Mouse (Mus musculus) embryonic facial prominence, embryonic 11.5 days (tissue): ENCODE results near the gene Gtdc1. TPM values are rescaled to one million over a fixed set of nuclear protein-coding genes. Genes with fewer than 3 reads are reported as not detected.

Experiments
- ATAC-seq: fragments of 200-750 bp; cut with Nextera tagmentation; replicated peaks from 2 replicates; pipeline ENCODE4 v1.8.0; 2017; ENCODE audit warnings: low read depth; ENCODE audit not compliant: insufficient number of reproducible peaks, low FRiP score, low TSS enrichment
- DNase-seq: peaks from one replicate; pipeline ENCODE4 v3.0.0-alpha.2; 2015; ENCODE audit warnings: low spot score
- H3K27ac ChIP-seq: fragments of 300-500 bp; sonication (generic); replicated peaks from 2 replicates; pipeline ENCODE4 v1.5.1; 2014; ENCODE audit warnings: mild to moderate bottlenecking, low read depth, low read length, control low read depth
- H3K27me3 ChIP-seq: fragments of 300-500 bp; sonication (generic); 2 replicates; pipeline ENCODE4 v1.6.1; 2014; ENCODE audit warnings: mild to moderate bottlenecking, low read length, moderate library complexity, mixed read lengths; ENCODE audit not compliant: control insufficient read depth, insufficient read depth
- H3K36me3 ChIP-seq: fragments of 300-500 bp; sonication (generic); replicated peaks from 2 replicates; pipeline ENCODE4 v1.6.1; 2014; ENCODE audit warnings: low read depth, mild to moderate bottlenecking, low read length, moderate library complexity, mixed read lengths; ENCODE audit not compliant: control insufficient read depth, insufficient read depth
- H3K4me1 ChIP-seq: fragments of 300-500 bp; sonication (generic); 2 replicates; pipeline ENCODE4 v1.6.1; 2014; ENCODE audit warnings: low read length, mixed read lengths; ENCODE audit not compliant: control insufficient read depth, insufficient read depth
- H3K4me2 ChIP-seq: fragments of 300-500 bp; sonication (generic); 2 replicates; pipeline ENCODE4 v1.6.1; 2014; ENCODE audit warnings: low read depth, mild to moderate bottlenecking, control low read depth, low read length, moderate library complexity
- H3K4me3 ChIP-seq: fragments of 300-500 bp; sonication (generic); 2 replicates; pipeline ENCODE4 v1.5.1; 2014; ENCODE audit warnings: low read depth, low read length, control low read depth
- H3K9ac ChIP-seq: fragments of 300-500 bp; sonication (generic); replicated peaks from 2 replicates; pipeline ENCODE4 v1.6.1; 2014; ENCODE audit warnings: mild to moderate bottlenecking, control low read depth, low read length
- H3K9me3 ChIP-seq: fragments of 300-500 bp; sonication (generic); replicated peaks from 2 replicates; pipeline ENCODE4 v1.6.1; 2016; ENCODE audit warnings: mild to moderate bottlenecking, low read length, inconsistent platforms, mixed read lengths; ENCODE audit not compliant: control insufficient read depth
- WGBS: fragments of 180-500 bp; shearing (Covaris S2); extraction: QIAGEN DNeasy Blood & Tissue Kit; methylation state at CpG from one replicate; pipeline ENCODE4 v1.1.7; 2014; 5-methylcytosine and 5-hydroxymethylcytosine counted together
- polyA plus RNA-seq: library from polyadenylated mRNA; unstranded; fragments of >200 nt; fragmentation: Nextera tagmentation; extraction: Ambion mirVana; gene quantifications from 2 replicates; pipeline ENCODE4 v1.2.1, GENCODE M21; 2014

Gene Gtdc1
- polyA plus RNA-seq, 1 experiment from 2014 or later, result 17.0 TPM

DNA sequence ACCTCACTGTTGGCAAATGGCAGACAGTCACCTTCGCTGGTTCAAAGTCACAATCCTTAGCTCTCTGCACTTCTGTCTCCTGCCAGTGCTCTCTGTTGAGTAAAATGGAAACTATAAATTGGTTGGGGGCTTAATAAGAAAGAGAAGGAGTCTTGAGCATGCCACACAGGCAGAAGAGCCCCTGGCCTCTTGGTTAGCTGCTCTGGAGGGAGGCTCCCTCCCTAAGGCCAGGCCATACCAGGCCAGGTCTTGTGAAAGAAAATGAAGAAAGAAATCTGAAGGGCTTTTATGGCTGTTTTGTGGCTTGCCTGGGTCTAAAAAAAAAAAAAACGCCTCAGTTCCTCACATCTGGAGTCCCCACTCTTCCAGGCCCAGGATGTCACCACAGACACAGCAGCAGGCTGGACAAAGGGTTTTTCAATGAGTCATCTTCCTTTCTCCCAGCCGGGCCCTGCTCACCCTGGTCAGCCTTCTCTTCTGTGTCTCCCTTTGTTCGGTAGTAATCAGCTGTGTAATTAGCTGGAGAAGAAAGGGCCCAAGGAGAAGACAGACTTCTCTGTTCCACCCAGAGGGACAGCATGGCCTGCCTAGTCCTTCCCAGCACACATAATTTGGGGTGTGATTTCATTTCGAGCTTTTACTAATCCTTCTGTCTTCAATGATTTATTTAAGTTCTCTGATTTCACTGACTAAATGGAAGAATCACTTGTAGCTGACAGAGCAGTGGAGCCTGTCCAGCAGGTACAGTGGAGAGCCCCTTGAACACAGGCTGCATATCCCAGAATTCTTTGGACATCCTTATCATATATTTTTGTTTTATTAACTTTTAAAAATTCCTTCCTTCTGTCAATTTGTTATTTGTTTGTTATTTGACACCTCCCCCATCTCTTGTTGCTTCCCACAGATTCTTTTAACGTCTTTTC, 401.1 kb downstream of the Gtdc1 start:
- H3K9ac ChIP-seq, result no peak overlapping the region
- H3K36me3 ChIP-seq, result no peaks in the 10 kb centered on the region
- no peaks in the 10 kb centered on the region for H3K9me3 ChIP-seq
- H3K27me3 ChIP-seq, result no peaks in the 10 kb centered on the region
- no peak overlapping the region for H3K4me3 ChIP-seq
- no peaks in the 10 kb centered on the region for H3K4me1 ChIP-seq
- no peak overlapping the region for H3K27ac ChIP-seq
- DNase-seq (peak; percentile 33), ATAC-seq (peak; percentile 89)
- 14% methylated on average over 6 of the region's 6 CpGs for WGBS
- no peak overlapping the region for H3K4me2 ChIP-seq

GRCm38 (mm10) chr2:44525187-44525919, 402.1 kb downstream of the Gtdc1 start:
- H3K4me3 ChIP-seq, result no peak overlapping the region
- no peaks in the 10 kb centered on the region for H3K9me3 ChIP-seq
- H3K9ac ChIP-seq, result no peak overlapping the region
- no peaks in the 10 kb centered on the region for H3K4me1 ChIP-seq
- DNase-seq (no peak), ATAC-seq (no peak)
- H3K27me3 ChIP-seq, result no peaks in the 10 kb centered on the region
- H3K27ac ChIP-seq, result no peak overlapping the region
- H3K4me2 ChIP-seq, result no peak overlapping the region
- 32% methylated on average over 5 of the region's 5 CpGs for WGBS
- no peaks in the 10 kb centered on the region for H3K36me3 ChIP-seq

GRCm38 (mm10) chr2:44519236-44519635, 408.2 kb downstream of the Gtdc1 start:
- Histone ChIP-seq H3K4me1 (no peaks in the 10 kb centered on the region), H3K4me3 (no peak overlapping the region), H3K36me3 (no peaks in the 10 kb centered on the region), H3K27me3 (no peaks in the 10 kb centered on the region), H3K4me2 (no peak overlapping the region), H3K9ac (no peak overlapping the region), H3K27ac (no peak overlapping the region), H3K9me3 (no peaks in the 10 kb centered on the region)
- no peak for ATAC-seq
- no peak for DNase-seq
- WGBS, result 80% methylated on average over 3 of the region's 3 CpGs

DNA sequence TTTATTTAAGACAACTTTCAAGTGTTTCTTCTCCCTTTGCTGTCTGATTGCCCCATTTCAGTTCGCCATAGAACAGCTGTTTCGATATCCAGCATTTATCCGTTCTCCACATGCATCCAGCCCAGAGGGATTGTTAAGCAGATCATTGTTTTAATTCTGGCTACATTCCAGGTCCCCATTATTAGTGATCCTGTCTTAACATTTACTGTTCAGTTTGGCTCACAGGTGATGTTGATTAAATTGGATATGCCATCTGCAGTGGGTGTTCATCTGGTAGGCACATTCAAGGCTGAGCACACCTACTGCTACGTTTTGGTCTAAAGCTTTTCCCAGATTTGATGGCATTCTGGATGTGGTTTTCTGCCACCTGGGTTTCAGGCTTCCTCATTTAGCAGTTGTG, 409.4 kb downstream of the Gtdc1 start:
- H3K36me3 ChIP-seq, result no peaks in the 10 kb centered on the region
- H3K9me3 ChIP-seq, result no peaks in the 10 kb centered on the region
- no peaks in the 10 kb centered on the region for H3K27me3 ChIP-seq
- no peak for DNase-seq
- H3K9ac ChIP-seq, result no peak overlapping the region
- no peak overlapping the region for H3K27ac ChIP-seq
- ATAC-seq, result no peak
- no peaks in the 10 kb centered on the region for H3K4me1 ChIP-seq
- no peak overlapping the region for H3K4me2 ChIP-seq
- 74% methylated on average over 4 of the region's 4 CpGs for WGBS
- no peak overlapping the region for H3K4me3 ChIP-seq

Other genes with a start within 250 kb of the Gtdc1 start
- 36.7 and 38.5 TPM in 2 replicates for gene Zeb2, start 189.7 kb upstream of the Gtdc1 start, polyA plus RNA-seq